8 mouse cellular contexts compared by ENCODE assay signal in the genomic region with DNA sequence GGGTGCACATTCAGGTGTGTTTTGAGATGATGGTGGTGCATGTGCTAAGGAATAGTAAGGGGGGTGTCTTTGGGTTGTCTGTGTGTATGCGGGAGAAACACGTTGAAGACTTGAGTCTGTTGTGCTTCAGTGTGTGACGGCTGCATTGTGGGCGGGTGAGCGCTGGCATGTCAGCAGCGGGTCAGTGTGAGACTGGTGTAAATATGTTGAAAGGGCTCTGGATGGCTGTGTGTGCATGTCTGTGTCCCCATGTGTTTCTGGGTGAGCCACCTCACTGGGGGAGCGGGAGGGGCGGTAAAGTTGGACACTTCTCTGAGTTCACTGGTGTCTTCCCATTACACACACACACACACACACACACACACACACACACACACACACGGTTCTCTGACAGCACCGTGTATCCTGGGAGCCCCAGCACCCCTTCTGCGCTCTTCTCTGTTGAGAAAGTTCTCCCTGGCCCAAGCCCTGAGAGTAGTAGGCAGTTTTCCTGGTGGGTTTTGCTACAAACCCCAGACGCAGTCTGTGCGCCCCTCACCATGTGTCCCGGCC. TPM values are rescaled to one million over a fixed set of nuclear protein-coding genes. Genes with fewer than 3 reads are reported as not detected.
DNase-seq lines count a peak whose midpoint lies in the region; ATAC-seq and TF ChIP-seq lines count a peak whose summit lies in the region.

No protein-coding gene starts in this region.

- peak overlapping the region; percentile 73 for H3ac ChIP-seq in C2C12 (ENCODE audit: control insufficient read depth, insufficient read length, low read depth)

- no peak for ATAC-seq in heart, embryonic 13.5 days (ENCODE audit: extremely low read depth, insufficient number of reproducible peaks, low FRiP score, low TSS enrichment)
- ATAC-seq in midbrain, embryonic 11.5 days (ENCODE audit: low FRiP score), result no peak
- no peak for ATAC-seq in stomach, postnatal 0 days (ENCODE audit: low FRiP score, low TSS enrichment)

- H3K79me2 ChIP-seq in C2C12 (ENCODE audit: control insufficient read depth, insufficient read depth), result peaks cover 11% of the 10 kb centered on the region

- no peaks in the 10 kb centered on the region for H3K9me3 ChIP-seq in heart, embryonic 13.5 days
- H3K9me3 ChIP-seq in midbrain, embryonic 11.5 days (ENCODE audit: control insufficient read depth, low read length), result no peaks in the 10 kb centered on the region
- no peaks in the 10 kb centered on the region for H3K9me3 ChIP-seq in stomach, postnatal 0 days (ENCODE audit: control insufficient read depth, low read length)

- no peaks in the 10 kb centered on the region for H3K36me3 ChIP-seq in C2C12 (ENCODE audit: control insufficient read depth, insufficient read depth)
- peaks cover 7% of the 10 kb centered on the region for H3K36me3 ChIP-seq in heart, embryonic 13.5 days
- H3K36me3 ChIP-seq in midbrain, embryonic 11.5 days (ENCODE audit: control insufficient read depth, insufficient read depth, low read length), result no peaks in the 10 kb centered on the region
- peaks cover under 1% of the 10 kb centered on the region; the same call in 1 of the 2 replicates for H3K36me3 ChIP-seq in stomach, postnatal 0 days (ENCODE audit: control insufficient read depth, insufficient read depth, low read length)

- no peaks in the 10 kb centered on the region for H3K27me3 ChIP-seq in C2C12 (ENCODE audit: control insufficient read depth, insufficient read depth, insufficient read length)
- no peaks in the 10 kb centered on the region for H3K27me3 ChIP-seq in heart, embryonic 13.5 days (replicated peaks)
- H3K27me3 ChIP-seq in midbrain, embryonic 11.5 days (ENCODE audit: control insufficient read depth, insufficient read depth, low read length), result peaks cover 2% of the 10 kb centered on the region; the same call in 1 of the 2 replicates
- no peaks in the 10 kb centered on the region for H3K27me3 ChIP-seq in stomach, postnatal 0 days (ENCODE audit: control insufficient read depth, insufficient read depth, low read length)

- peak overlapping the region; percentile 46 for H3K4me3 ChIP-seq in C2C12 (ENCODE audit: insufficient read depth, poor library complexity, severe bottlenecking)
- H3K4me3 ChIP-seq in heart, embryonic 13.5 days, result peak overlapping the region; percentile 76
- peak overlapping the region; percentile 63 for H3K4me3 ChIP-seq in midbrain, embryonic 11.5 days (ENCODE audit: low read depth, low read length)
- peak overlapping the region; percentile 72 for H3K4me3 ChIP-seq in stomach, postnatal 0 days (ENCODE audit: low read depth, low read length)

- no peaks in the 10 kb centered on the region for H3K79me3 ChIP-seq in C2C12 (ENCODE audit: low read depth)

- peak overlapping the region; percentile 99 for H3K4me2 ChIP-seq in heart, embryonic 13.5 days
- H3K4me2 ChIP-seq in midbrain, embryonic 11.5 days, result peak overlapping the region; percentile 98
- H3K4me2 ChIP-seq in stomach, postnatal 0 days (replicated peaks; ENCODE audit: low read depth), result peak overlapping the region; percentile 100

- TF ChIP-seq CTCF in C2C12 (IDR thresholded peaks at IDR 0.05; ENCODE audit: control insufficient read depth, insufficient read depth, insufficient read length), result no peak
- no peak for TF ChIP-seq CTCF in stomach, postnatal 0 days (IDR thresholded peaks at IDR 0.05; ENCODE audit: low read depth)

- DNase-seq in embryo, embryonic 10 days (ENCODE audit: low spot score), result peak; percentile 48
- DNase-seq in embryo, embryonic 9.5 days (ENCODE audit: extremely low spot score), result no peak
- DNase-seq in cerebellum, postnatal 25 days, result peak; percentile 50 to 51
- DNase-seq in kidney, postnatal 14 days, result peak; percentile 15
- peak; percentile 93 for DNase-seq in midbrain, embryonic 11.5 days (ENCODE audit: low spot score, missing footprints)
- DNase-seq in stomach, postnatal 0 days (ENCODE audit: low spot score), result peak; percentile 60

- 2% methylated on average over 14 of the region's 14 CpGs for WGBS in heart, embryonic 13.5 days
- WGBS in midbrain, embryonic 11.5 days, result 0% methylated on average over 14 of the region's 14 CpGs
- WGBS in stomach, postnatal 0 days, result 3% methylated on average over 13 of the region's 14 CpGs

- no peak for TF ChIP-seq EP300 in stomach, postnatal 0 days (optimal IDR thresholded peaks at IDR 0.05)

- peak overlapping the region; percentile 94 for H3K9ac ChIP-seq in heart, embryonic 13.5 days
- peak overlapping the region; percentile 85 for H3K9ac ChIP-seq in midbrain, embryonic 11.5 days (ENCODE audit: low read length)
- H3K9ac ChIP-seq in stomach, postnatal 0 days (ENCODE audit: low read length), result peak overlapping the region; percentile 90

- H3K4me1 ChIP-seq in heart, embryonic 13.5 days, result peaks cover 56% of the 10 kb centered on the region
- peaks cover 44% of the 10 kb centered on the region for H3K4me1 ChIP-seq in midbrain, embryonic 11.5 days (ENCODE audit: control insufficient read depth, insufficient read depth, low read length)
- peaks cover 14% of the 10 kb centered on the region for H3K4me1 ChIP-seq in stomach, postnatal 0 days (replicated peaks; ENCODE audit: control insufficient read depth, insufficient read depth)

- peak overlapping the region; percentile 99 for H3K27ac ChIP-seq in heart, embryonic 13.5 days (replicated peaks)
- H3K27ac ChIP-seq in midbrain, embryonic 11.5 days (ENCODE audit: low read depth, low read length), result peak overlapping the region; percentile 83; the same call in 1 of the 2 replicates
- peak overlapping the region; percentile 99 for H3K27ac ChIP-seq in stomach, postnatal 0 days (replicated peaks)

TF ChIP-seq in C2C12, 6 proteins besides CTCF, POLR2A, EP300 and RAD21:
- no peak for TF ChIP-seq FOSL1 (IDR thresholded peaks at IDR 0.05; ENCODE audit: insufficient read depth, low read length, poor library complexity, severe bottlenecking)
- no peak for TF ChIP-seq CEBPB (IDR thresholded peaks at IDR 0.05; ENCODE audit: low read depth)
- no peak for TF ChIP-seq MYOG (IDR thresholded peaks at IDR 0.05; ENCODE audit: control insufficient read depth, extremely low read depth, insufficient read length)
- no peak for TF ChIP-seq MAX (IDR thresholded peaks at IDR 0.05)
- TF ChIP-seq USF1 (IDR thresholded peaks at IDR 0.05; ENCODE audit: low read depth), result no peak
- no peak for TF ChIP-seq MYOD1 (IDR thresholded peaks at IDR 0.05; ENCODE audit: control insufficient read depth, insufficient read length, low read depth)

RNA-seq across cellular contexts. Expression of a gene that starts 3.3 kb away (rescaled TPM):
- 6.6 TPM for polyA plus RNA-seq in C2C12 (2012; fragmentation: generic; extraction: Trizol)
- 8.2 and 8.8 TPM in 2 replicates for polyA plus RNA-seq in heart, embryonic 13.5 days (2015; fragmentation: Nextera tagmentation; extraction: Ambion mirVana)
- 6.3 and 8.3 TPM in 2 replicates for polyA plus RNA-seq in midbrain, embryonic 11.5 days (2014; fragmentation: Nextera tagmentation; extraction: Ambion mirVana)
- polyA plus RNA-seq in stomach, postnatal 0 days (2015; fragmentation: Nextera tagmentation; extraction: Ambion mirVana), result 3.7 and 5.0 TPM in 2 replicates

RNA-seq across cellular contexts. Expression of a gene that starts 24.9 kb away (rescaled TPM):
- polyA plus RNA-seq in C2C12 (2012; fragmentation: generic; extraction: Trizol), result 52.2 TPM
- 14.3 and 16.5 TPM in 2 replicates for polyA plus RNA-seq in heart, embryonic 13.5 days (2015; fragmentation: Nextera tagmentation; extraction: Ambion mirVana)
- polyA plus RNA-seq in midbrain, embryonic 11.5 days (2014; fragmentation: Nextera tagmentation; extraction: Ambion mirVana), result 17.9 and 20.2 TPM in 2 replicates
- 11.5 and 13.0 TPM in 2 replicates for polyA plus RNA-seq in stomach, postnatal 0 days (2015; fragmentation: Nextera tagmentation; extraction: Ambion mirVana)

RNA-seq across cellular contexts. Expression of a gene that starts 38.1 kb away (rescaled TPM):
- polyA plus RNA-seq in C2C12 (2012; fragmentation: generic; extraction: Trizol), result 11.7 TPM
- polyA plus RNA-seq in heart, embryonic 13.5 days (2015; fragmentation: Nextera tagmentation; extraction: Ambion mirVana), result 10.7 TPM in 2 replicates
- polyA plus RNA-seq in midbrain, embryonic 11.5 days (2014; fragmentation: Nextera tagmentation; extraction: Ambion mirVana), result 9.8 and 10.3 TPM in 2 replicates
- 28.0 and 29.1 TPM in 2 replicates for polyA plus RNA-seq in stomach, postnatal 0 days (2015; fragmentation: Nextera tagmentation; extraction: Ambion mirVana)

RNA-seq across cellular contexts. Expression of a gene that starts 52.2 kb away (rescaled TPM):
- polyA plus RNA-seq in C2C12 (2012; fragmentation: generic; extraction: Trizol), result 0.02 TPM
- 1.5 and 2.2 TPM in 2 replicates for polyA plus RNA-seq in heart, embryonic 13.5 days (2015; fragmentation: Nextera tagmentation; extraction: Ambion mirVana)
- polyA plus RNA-seq in midbrain, embryonic 11.5 days (2014; fragmentation: Nextera tagmentation; extraction: Ambion mirVana), result 1.3 TPM in 2 replicates
- 1.9 and 2.0 TPM in 2 replicates for polyA plus RNA-seq in stomach, postnatal 0 days (2015; fragmentation: Nextera tagmentation; extraction: Ambion mirVana)
